Mouse (Mus musculus): ENCODE measurements at regions not wholly inside any gene's neighbourhood (a gene's known extent, or its start where the extent isn't known, plus 50 kb on each side); places are given as distances from the start of the nearest gene placed in this dataset.
"Not testable (repeated sequence)": the region's sequence is repeated elsewhere in the genome, so short reads cannot be mapped to it uniquely, and the experiment has no call there.

GRCm38 (mm10) chr10:119146342-119146741 lies 93.5 kb downstream of the Cand1 start:
- DNase-seq (ENCODE audit: low spot score), result no peak

GRCm38 (mm10) chr10:119142866-119143265 lies 97.0 kb downstream of the Cand1 start:
- no peak for DNase-seq (ENCODE audit: low spot score)

- no peak for DNase-seq (ENCODE audit: low spot score)
These were observed 97.5 kb downstream of the Cand1 start for GRCm38 (mm10) chr10:119142307-119142706.

GRCm38 (mm10) chr10:119138237-119138636 lies 101.6 kb downstream of the Cand1 start:
- DNase-seq (ENCODE audit: low spot score), result no peak

DNA sequence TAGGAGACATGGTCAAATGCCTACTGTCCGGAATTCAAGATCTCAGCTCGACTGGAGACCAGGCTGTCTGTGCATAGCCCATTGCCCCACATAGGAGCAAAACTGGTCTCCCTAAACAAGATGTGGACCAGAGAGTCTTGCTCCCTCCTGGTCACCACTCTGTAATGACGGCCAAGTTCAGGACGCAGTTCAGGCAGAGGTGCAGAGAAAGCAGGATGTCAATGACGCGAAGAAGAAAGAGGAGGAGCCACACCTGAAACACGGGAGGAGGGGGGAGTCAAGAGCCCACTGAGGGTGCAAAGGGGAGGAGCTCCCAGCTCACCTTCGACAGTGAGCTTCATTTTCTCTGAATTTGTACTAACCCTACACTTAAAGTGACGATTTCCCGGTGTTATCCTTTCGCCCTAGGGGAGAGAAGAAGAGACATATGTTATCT lies 104.3 kb downstream of the Cand1 start:
- DNase-seq (ENCODE audit: low spot score), result no peak

DNA sequence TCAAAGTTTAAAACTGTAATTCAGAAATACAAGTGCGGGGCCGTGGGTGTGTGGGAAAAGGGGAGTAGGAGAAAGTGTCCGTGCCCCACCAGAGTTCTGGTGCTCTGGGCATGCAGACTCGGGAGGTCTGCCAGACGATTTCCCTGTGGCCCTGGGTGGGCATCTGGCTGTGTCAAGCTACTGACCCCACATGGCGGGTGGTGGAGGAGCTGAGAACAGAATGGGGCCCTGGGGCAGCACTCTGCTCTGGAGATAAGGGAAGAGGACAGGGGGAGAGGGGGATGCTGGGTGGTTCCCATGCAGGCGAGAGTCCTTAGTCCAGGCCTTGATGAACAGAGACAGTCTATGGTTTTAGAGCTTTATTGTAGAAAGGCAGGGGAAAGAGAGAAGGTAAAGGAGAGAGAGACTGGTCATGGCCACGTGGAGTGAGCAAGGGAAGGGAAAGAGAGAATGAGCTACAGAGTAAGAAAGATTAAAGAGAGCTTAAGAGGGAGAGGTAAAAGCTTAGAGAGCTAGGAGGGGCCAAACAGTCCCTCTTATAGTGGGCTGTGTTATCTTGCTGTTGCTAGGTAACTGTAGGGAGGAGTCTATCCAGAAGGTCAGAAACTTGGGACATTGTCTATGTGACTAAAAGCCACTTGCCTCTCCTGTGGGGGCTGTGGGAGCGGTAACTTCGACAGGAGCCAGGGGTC lies 104.9 kb downstream of the Cand1 start:
- no peak for DNase-seq (ENCODE audit: low spot score)

DNA sequence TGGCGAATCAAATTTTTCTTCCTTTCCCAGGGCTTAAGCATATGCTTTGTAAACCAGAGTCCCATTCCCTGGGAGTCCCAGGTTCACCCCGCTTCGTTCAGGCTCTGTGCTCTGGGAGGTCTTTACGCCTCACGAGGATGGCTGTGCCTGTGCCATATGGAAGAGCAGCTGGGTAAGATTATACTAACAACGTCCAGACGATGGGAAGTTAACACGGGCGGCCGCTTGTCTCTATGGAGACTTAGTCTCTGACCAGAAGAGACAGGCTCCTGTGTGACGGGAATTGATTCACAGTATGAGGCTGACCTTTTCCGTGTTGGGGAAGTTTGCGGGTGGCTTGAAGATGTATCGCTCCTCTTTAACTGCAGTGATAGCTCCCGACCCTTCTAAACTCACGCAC lies 107.9 kb downstream of the Cand1 start:
- no peak for DNase-seq (ENCODE audit: low spot score)

- DNase-seq (ENCODE audit: low spot score), result no peak
These were observed 109.2 kb downstream of the Cand1 start for GRCm38 (mm10) chr10:119130676-119131075.

DNA sequence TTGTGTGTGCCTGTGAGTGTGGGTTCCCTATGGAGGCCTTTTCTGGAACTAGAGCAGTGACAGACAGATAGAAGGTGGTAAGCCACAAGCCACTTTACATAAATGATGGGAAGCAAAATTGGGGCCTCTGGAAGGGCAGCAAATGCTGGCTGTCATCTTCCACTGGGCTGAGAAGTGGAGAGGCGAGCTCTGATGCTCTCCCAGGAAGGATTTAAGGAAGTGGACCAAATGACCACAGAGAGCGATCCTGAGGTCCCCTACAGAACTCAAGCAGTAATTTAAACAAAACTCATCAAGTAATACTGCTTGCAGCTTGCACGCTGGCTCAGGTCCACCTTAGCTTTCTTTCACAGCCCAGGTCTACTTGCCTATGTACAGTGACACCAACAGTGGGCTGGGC lies 111.8 kb downstream of the Cand1 start:
- DNase-seq (ENCODE audit: low spot score), result no peak

- DNase-seq (ENCODE audit: low spot score), result no peak
These were observed 116.3 kb downstream of the Cand1 start for GRCm38 (mm10) chr10:119123517-119123916.

GRCm38 (mm10) chr10:119122347-119122746 lies 117.5 kb downstream of the Cand1 start:
- no peak for DNase-seq (ENCODE audit: low spot score)

- no peak for DNase-seq (ENCODE audit: low spot score)
These were observed 118.3 kb downstream of the Cand1 start for GRCm38 (mm10) chr10:119121575-119121974.

GRCm38 (mm10) chr10:119116843-119117390 lies 122.9 kb downstream of the Cand1 start:
- DNase-seq (ENCODE audit: low spot score), result no peak

- not testable (repeated sequence) for DNase-seq (ENCODE audit: low spot score)
These were observed 124.7 kb downstream of the Cand1 start for GRCm38 (mm10) chr10:119115200-119115599.

GRCm38 (mm10) chr10:119114653-119115052 lies 125.2 kb downstream of the Cand1 start:
- DNase-seq (ENCODE audit: low spot score), result no peak

DNA sequence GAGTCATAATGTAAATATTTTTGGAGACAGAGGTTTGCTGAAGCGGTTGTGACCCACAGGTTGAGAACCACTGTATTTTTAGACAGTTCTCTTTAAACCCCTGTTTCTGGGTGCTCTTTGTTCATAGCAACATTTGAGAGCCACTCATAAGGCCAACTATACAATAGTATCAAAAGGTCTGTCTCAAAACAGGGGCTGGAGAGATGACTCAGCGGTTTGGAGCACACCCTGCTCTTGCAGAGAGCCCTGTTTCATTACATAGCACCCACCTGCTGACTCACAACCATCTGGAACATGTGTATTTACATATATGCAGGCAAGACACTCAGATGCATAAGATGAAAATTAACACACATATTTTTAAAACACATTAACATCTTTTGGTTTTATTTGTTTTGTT lies 128.0 kb downstream of the Cand1 start:
- no peak for DNase-seq (ENCODE audit: low spot score)

GRCm38 (mm10) chr10:119111409-119111808 lies 128.4 kb downstream of the Cand1 start:
- DNase-seq (ENCODE audit: low spot score), result no peak

DNA sequence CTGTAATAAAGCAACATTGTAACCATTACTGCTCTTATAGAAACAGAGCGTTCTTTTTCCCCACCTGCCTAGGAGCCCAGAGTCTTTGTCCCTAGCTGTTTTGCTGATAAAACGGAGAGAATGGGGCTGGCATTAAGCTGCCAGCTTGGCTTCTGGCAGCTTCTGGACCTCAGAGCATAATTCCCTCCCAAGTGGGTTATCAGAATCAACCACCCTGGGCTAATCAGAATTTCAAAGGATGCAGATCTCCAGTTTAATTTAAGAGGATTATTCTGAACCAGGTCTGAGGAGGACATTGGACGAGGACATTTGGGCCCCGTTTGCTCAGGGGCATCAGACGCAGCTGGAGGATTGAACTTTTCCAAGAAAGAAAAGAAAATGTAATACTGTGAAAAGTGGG lies 129.2 kb downstream of the Cand1 start:
- no peak for DNase-seq (ENCODE audit: low spot score)

DNA sequence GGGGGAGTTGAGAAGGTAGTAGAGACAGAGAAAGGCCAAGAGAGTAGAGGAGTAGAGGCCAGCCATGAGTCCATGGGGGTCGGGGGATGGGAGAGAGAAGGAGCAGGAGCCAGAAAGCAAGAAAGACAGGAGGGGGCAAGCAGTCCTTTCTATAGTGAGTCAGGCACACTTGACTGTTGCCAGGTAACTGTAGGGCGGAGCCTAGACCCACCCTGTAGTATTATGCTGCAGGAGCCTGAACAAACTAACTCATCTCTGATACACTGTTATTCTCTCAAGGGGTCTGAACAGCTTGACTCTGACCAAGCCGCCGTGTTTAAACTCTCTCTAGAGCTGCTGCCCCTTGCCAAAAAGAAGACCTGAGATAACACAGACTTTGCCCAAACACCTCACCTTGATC lies 130.6 kb downstream of the Cand1 start:
- no peak for DNase-seq (ENCODE audit: low spot score)

GRCm38 (mm10) chr10:119107728-119108127 lies 132.1 kb downstream of the Cand1 start:
- DNase-seq (ENCODE audit: low spot score), result no peak

GRCm38 (mm10) chr10:119106105-119106504 lies 133.8 kb downstream of the Cand1 start:
- no peak for DNase-seq (ENCODE audit: low spot score)

DNA sequence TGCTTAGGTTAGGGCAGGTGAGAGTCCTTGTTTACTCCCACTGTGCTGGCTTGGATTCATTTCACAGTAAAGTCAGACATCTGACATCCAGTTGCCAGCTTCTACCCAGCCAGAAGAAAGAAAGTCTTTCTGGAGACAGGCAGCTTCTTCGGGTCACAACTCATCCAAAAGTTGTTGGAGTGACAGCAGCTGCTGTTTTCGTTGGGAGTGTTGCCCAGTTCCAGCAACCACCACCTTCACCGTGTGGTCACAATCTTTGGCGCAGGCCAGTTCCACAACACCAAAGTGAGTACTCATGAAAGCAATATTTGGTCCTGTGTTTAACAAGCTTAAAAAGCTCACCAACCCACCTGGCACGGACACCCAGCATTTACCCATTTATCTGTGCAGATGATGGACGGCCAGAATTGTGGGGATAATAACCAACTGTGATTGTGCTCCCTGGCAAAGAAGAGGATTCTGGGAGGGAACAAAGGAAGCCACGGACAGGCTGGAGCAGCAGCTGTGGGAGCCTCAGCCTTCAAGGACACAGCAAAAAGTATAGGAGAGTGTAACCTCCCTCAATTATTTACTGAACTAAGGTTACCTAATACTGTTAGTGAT lies 134.5 kb downstream of the Cand1 start:
- no peak for DNase-seq (ENCODE audit: low spot score)

DNA sequence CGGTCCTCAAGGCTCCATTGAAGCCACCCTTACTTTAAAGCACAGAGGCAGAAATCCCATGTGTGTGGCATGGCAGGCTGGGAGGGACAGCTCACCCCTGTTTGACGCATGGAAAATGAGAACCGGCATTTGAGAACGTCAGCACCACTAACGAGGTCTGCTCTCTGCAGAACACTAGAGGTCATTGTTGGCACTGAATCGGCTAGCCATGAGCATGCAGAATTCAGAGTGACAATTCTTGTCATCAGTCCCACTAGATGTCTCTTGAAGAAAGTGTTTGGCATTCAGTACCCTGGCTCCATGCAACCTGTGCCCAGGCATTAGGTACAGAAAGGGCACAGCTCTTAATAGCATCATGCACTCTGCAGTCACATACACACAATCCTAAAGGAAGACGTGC lies 139.3 kb downstream of the Cand1 start:
- DNase-seq (ENCODE audit: low spot score), result no peak

Measured in ovary, adult 18-20 months (tissue).